Mouse (Mus musculus) embryonic facial prominence, embryonic 15.5 days (tissue): ENCODE measurements around the gene Fubp3. TPM values are rescaled to one million over a fixed set of nuclear protein-coding genes. Genes with fewer than 3 reads are reported as not detected.
A peak's percentile ranks its signal among the peaks of the same experiment; 100 is the strongest.

ENCODE experiments used
- ATAC-seq: fragments of 200-750 bp; cut with Nextera tagmentation; 2 replicates; pipeline ENCODE4 v1.8.0; 2017; ENCODE audit warnings: low read depth, moderate TSS enrichment; ENCODE audit not compliant: insufficient number of reproducible peaks, low FRiP score, low TSS enrichment
- H3K27ac ChIP-seq: fragments of 300-500 bp; sonication (generic); replicated peaks from 2 replicates; pipeline ENCODE4 v1.5.1; 2015; ENCODE audit warnings: mild to moderate bottlenecking, inconsistent platforms
- H3K27me3 ChIP-seq: fragments of 300-500 bp; sonication (generic); 2 replicates; pipeline ENCODE4 v1.6.1; 2015; ENCODE audit warnings: inconsistent platforms
- H3K36me3 ChIP-seq: fragments of 300-500 bp; sonication (generic); 2 replicates; pipeline ENCODE4 v1.6.1; 2015; ENCODE audit warnings: mild to moderate bottlenecking, inconsistent platforms
- H3K4me1 ChIP-seq: fragments of 300-500 bp; sonication (generic); 2 replicates; pipeline ENCODE4 v1.6.1; 2015; ENCODE audit warnings: inconsistent platforms
- H3K4me2 ChIP-seq: fragments of 300-500 bp; sonication (generic); replicated peaks from 2 replicates; pipeline ENCODE4 v1.6.1; 2015; ENCODE audit warnings: mild to moderate bottlenecking, inconsistent platforms
- H3K4me3 ChIP-seq: fragments of 300-500 bp; sonication (generic); replicated peaks from 2 replicates; pipeline ENCODE4 v1.5.1; 2015; ENCODE audit warnings: mild to moderate bottlenecking, inconsistent platforms
- H3K9ac ChIP-seq: fragments of 300-500 bp; sonication (generic); 2 replicates; pipeline ENCODE4 v1.6.1; 2015; ENCODE audit warnings: inconsistent platforms
- H3K9me3 ChIP-seq: fragments of 300-500 bp; sonication (generic); replicated peaks from 2 replicates; pipeline ENCODE4 v1.6.1; 2016; ENCODE audit warnings: inconsistent platforms
- WGBS: fragments of 180-500 bp; shearing (Covaris S2); methylation state at CpG from one replicate; pipeline ENCODE4 v1.1.7; 2015; 5-methylcytosine and 5-hydroxymethylcytosine counted together
- polyA plus RNA-seq: library from polyadenylated mRNA; unstranded; fragments of >200 nt; fragmentation: Nextera tagmentation; extraction: Ambion mirVana; gene quantifications from 2 replicates; pipeline ENCODE4 v1.2.1, GENCODE M21; 2015

The Fubp3 gene
- polyA plus RNA-seq, 1 experiment from 2014 or later = 74.1 TPM

DNA sequence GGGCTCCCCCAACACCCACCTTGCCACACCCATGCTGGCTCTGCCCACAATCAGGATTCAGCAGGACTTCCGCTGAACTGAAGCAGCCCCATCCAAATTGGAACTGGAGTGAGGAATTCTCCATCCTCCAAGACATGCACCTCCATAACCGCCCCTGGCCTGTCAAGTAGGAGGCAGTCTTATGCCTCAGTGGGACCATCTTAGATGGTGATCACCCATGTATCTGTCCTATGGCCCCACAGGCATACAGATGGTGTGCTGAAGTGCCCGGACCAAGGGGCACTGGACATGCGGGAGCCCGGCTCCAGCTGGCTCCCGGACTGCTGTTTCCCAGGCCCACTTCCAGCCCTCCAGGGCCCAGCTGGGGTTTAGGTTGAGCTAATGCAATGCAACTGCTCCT lies 46.8 kb downstream of the Fubp3 start:
- Histone ChIP-seq H3K4me2 (no peak overlapping the region), H3K36me3 (peaks cover 33% of the 10 kb centered on the region), H3K27ac (no peak overlapping the region), H3K27me3 (no peaks in the 10 kb centered on the region), H3K4me3 (no peak overlapping the region), H3K9me3 (no peaks in the 10 kb centered on the region), H3K4me1 (no peaks in the 10 kb centered on the region), H3K9ac (no peak overlapping the region)
- WGBS = 89% methylated on average over 6 of the region's 6 CpGs
- ATAC-seq = no peak

- H3K27me3 ChIP-seq = peaks cover 78% of the 10 kb centered on the region
- no peak overlapping the region for H3K4me2 ChIP-seq
- H3K9ac ChIP-seq = no peak overlapping the region
- H3K4me1 ChIP-seq = peaks cover 31% of the 10 kb centered on the region
- no peak overlapping the region for H3K27ac ChIP-seq
- ATAC-seq = no peak
- no peaks in the 10 kb centered on the region for H3K9me3 ChIP-seq
- H3K36me3 ChIP-seq = no peaks in the 10 kb centered on the region
- no peak overlapping the region for H3K4me3 ChIP-seq
- 59% methylated on average over 3 of the region's 3 CpGs for WGBS
Measured at GRCm38 (mm10) chr2:31633531-31633930, 61.1 kb downstream of the Fubp3 start.

DNA sequence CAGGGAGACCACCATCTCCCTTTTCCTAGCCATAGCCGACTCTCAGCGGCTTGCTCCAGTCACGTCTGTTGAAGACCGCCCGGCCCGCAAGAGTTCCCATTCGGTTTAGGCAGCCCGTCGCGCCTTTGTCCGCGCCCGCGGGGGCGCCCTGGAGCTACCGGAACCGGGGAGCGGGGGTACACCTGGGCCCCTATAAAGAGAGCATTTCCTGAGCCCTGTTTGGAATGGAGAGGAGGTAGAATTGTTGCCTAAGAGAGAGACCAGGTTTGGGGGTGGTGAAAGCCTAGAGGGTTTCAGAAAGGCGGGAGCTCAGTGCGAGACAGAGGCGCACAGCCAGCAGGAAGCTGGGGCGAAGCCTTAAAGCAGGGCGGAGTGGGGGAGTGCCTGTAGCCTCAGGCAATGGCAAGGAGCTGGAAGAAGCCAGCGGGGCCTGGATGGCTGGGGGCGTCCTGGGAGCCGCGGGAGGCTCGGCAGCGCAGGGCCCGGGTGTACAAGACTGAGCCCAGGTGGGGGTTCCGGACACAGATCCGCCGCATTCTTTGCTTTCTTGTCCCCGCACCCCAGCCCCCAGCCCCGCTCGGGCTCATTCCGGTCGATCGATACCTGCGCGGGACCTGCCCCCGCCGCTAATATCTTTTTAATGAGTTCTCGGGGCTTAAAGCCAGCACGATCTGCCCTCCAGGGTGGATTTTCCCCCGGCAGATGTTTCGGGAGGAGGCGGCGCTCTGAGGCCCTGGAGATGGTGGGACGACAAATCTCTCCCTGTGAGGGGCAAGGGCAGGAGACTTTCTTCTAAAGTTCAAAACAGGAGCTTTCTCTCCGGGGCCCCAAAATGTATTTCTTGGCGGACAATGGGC lies 63.1 kb downstream of the Fubp3 start:
- peaks cover 49% of the 10 kb centered on the region for H3K4me1 ChIP-seq
- peak overlapping the region; percentile 26 for H3K4me3 ChIP-seq
- 2% methylated on average over 52 of the region's 52 CpGs for WGBS
- peaks cover 97% of the 10 kb centered on the region for H3K27me3 ChIP-seq
- H3K36me3 ChIP-seq = no peaks in the 10 kb centered on the region
- no peak overlapping the region for H3K9ac ChIP-seq
- H3K27ac ChIP-seq = no peak overlapping the region
- peak overlapping the region; percentile 42 for H3K4me2 ChIP-seq
- no peaks in the 10 kb centered on the region for H3K9me3 ChIP-seq
- no peak for ATAC-seq

DNA sequence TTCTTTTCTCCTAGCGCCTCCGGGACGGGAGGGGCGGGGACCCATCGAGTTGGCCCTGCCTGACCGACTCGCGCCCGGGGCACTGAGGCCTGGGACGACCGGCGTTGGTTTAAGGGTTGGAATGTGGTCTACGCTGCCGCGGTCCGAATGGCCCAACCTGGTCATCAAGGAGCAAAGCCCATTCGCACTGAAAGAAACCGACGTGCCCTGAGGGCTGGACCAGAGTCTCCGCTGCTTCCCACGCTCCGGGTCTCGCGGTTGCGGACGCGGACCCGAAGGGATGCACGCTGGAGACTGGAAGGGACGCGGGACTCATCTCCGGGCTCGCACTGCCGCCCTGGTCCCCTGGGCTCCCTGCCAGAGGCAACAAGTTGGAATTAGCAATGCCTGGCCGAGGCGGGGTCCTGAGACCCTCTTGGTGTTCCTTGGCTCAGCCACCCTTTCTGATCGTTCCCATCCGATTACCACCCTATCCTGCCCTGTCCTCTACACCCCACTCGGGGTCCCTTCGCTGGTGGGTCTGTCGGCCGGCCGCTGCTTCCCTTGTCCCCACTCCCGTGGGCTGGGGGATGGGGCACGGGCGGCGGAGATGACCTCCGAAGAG lies 63.8 kb downstream of the Fubp3 start:
- WGBS = under 1% methylated on average over 47 of the region's 48 CpGs
- H3K4me2 ChIP-seq = peak overlapping the region; percentile 42
- H3K27ac ChIP-seq = no peak overlapping the region
- no peaks in the 10 kb centered on the region for H3K9me3 ChIP-seq
- H3K27me3 ChIP-seq = peaks cover 98% of the 10 kb centered on the region
- peaks cover 56% of the 10 kb centered on the region for H3K4me1 ChIP-seq
- H3K36me3 ChIP-seq = no peaks in the 10 kb centered on the region
- H3K9ac ChIP-seq = no peak overlapping the region
- ATAC-seq = no peak
- H3K4me3 ChIP-seq = peak overlapping the region; percentile 26

DNA sequence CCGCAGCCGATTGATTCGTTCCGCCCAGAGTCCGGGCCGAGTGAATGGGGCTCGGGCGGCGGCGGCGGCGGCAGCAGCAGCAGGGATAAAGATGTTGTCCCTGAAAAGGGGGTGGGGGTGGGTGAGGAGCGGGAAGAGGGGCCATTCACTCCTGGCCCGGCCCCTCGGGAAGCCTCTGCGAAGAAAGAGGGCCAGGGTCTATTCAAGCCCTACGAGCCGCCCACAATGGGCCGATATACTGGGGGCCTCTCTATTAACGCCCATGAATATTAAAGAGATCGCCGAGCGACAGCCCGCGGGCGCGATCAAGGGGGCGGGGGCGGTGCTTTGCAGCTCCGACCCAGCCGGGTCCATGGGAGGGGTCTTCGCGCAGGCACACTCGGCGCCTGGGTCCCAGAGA lies 64.3 kb downstream of the Fubp3 start:
- peaks cover 100% of the 10 kb centered on the region for H3K27me3 ChIP-seq
- no peak overlapping the region for H3K27ac ChIP-seq
- peak overlapping the region; percentile 26 for H3K4me3 ChIP-seq
- H3K4me1 ChIP-seq = peaks cover 57% of the 10 kb centered on the region
- H3K4me2 ChIP-seq = peak overlapping the region; percentile 42
- no peaks in the 10 kb centered on the region for H3K9me3 ChIP-seq
- no peak for ATAC-seq
- no peaks in the 10 kb centered on the region for H3K36me3 ChIP-seq
- under 1% methylated on average over 35 of the region's 35 CpGs for WGBS
- no peak overlapping the region for H3K9ac ChIP-seq

- H3K27ac ChIP-seq = no peak overlapping the region
- H3K4me3 ChIP-seq = peak overlapping the region; percentile 26; the same call in 1 of the 2 replicates
- 3% methylated on average over 12 of the region's 12 CpGs for WGBS
- H3K9ac ChIP-seq = no peak overlapping the region
- no peak for ATAC-seq
- H3K9me3 ChIP-seq = no peaks in the 10 kb centered on the region
- H3K4me2 ChIP-seq = peak overlapping the region; percentile 17; the same call in 1 of the 2 replicates
- H3K4me1 ChIP-seq = peaks cover 60% of the 10 kb centered on the region
- no peaks in the 10 kb centered on the region for H3K36me3 ChIP-seq
- H3K27me3 ChIP-seq = peaks cover 100% of the 10 kb centered on the region
Measured at GRCm38 (mm10) chr2:31637311-31637710, 64.9 kb downstream of the Fubp3 start.

- no peak overlapping the region for H3K9ac ChIP-seq
- H3K9me3 ChIP-seq = no peaks in the 10 kb centered on the region
- H3K27me3 ChIP-seq = peaks cover 100% of the 10 kb centered on the region
- H3K36me3 ChIP-seq = no peaks in the 10 kb centered on the region
- H3K4me1 ChIP-seq = peaks cover 60% of the 10 kb centered on the region
- peak overlapping the region; percentile 17; the same call in 1 of the 2 replicates for H3K4me2 ChIP-seq
- H3K27ac ChIP-seq = no peak overlapping the region
- peak overlapping the region; percentile 2; the same call in 1 of the 2 replicates for H3K4me3 ChIP-seq
- under 1% methylated on average over 22 of the region's 22 CpGs for WGBS
- no peak for ATAC-seq
Measured at GRCm38 (mm10) chr2:31637807-31638206, 65.4 kb downstream of the Fubp3 start.

GRCm38 (mm10) chr2:31638581-31639465 lies 66.4 kb downstream of the Fubp3 start:
- no peak for ATAC-seq
- Histone ChIP-seq H3K9ac (no peak overlapping the region), H3K36me3 (no peaks in the 10 kb centered on the region), H3K4me1 (peaks cover 60% of the 10 kb centered on the region), H3K9me3 (no peaks in the 10 kb centered on the region), H3K4me3 (no peak overlapping the region), H3K27ac (no peak overlapping the region), H3K4me2 (no peak overlapping the region), H3K27me3 (peaks cover 100% of the 10 kb centered on the region)
- WGBS = 2% methylated on average over 33 of the region's 34 CpGs

- Histone ChIP-seq H3K4me2 (no peak overlapping the region), H3K9me3 (no peaks in the 10 kb centered on the region), H3K4me3 (no peak overlapping the region), H3K27me3 (peaks cover 100% of the 10 kb centered on the region), H3K36me3 (no peaks in the 10 kb centered on the region), H3K9ac (no peak overlapping the region), H3K4me1 (peaks cover 60% of the 10 kb centered on the region), H3K27ac (no peak overlapping the region)
- WGBS = 0% methylated on average over 12 of the region's 13 CpGs
- ATAC-seq = no peak
Measured at GRCm38 (mm10) chr2:31639466-31639760, 67.0 kb downstream of the Fubp3 start.

DNA sequence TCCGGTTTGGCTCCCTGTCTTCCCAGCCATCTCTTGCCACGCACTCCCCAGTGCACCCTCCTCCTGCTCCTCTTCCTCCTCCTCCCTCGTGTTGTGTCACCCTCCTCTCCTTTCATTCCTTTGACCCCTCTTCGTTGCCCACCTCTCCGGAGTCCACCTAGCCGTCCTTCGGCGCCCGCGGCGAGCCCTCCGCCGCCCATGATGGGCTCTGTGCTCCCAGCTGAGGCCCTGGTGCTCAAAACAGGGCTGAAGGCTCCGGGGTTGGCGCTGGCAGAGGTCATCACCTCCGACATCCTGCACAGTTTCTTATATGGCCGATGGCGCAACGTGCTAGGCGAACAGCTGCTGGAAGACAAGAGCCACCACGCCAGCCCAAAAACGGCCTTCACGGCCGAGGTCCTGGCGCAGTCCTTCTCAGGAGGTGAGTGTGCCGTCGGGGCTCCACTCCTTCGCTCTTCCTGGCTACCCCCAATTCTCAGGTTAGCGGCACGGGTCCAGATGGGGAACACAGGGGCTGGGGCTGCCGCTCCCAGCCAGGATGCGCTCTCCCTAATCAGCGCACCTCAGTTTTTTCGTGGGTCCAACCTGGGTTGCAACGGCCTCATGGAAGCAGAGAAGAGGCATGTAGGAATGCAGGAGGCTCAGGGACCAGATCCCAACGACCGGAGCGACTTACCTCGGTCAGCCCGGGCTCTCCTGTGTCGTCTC lies 67.6 kb downstream of the Fubp3 start, which contains the start of gene Prdm12:
Prdm12 (plus strand) TSS at position 137 of the 708 bp plus-strand sequence.
- H3K4me2 ChIP-seq = peak within 1 kb of the TSS; percentile 34

More for the DNA sequence above, 67.6 kb downstream of the Fubp3 start, which contains the start of gene Prdm12:
- Histone ChIP-seq H3K4me3 (peak within 1 kb of the TSS; percentile 26), H3K27me3 (peaks cover 100% of the 10 kb centered on the region), H3K36me3 (no peaks in the 10 kb centered on the region), H3K9ac (no peak within 1 kb of the TSS), H3K4me1 (peaks cover 60% of the 10 kb centered on the region), H3K27ac (no peak within 1 kb of the TSS), H3K9me3 (no peaks in the 10 kb centered on the region)
- 2% methylated on average over 41 of the region's 41 CpGs for WGBS
- ATAC-seq = no peak
